Mouse (Mus musculus) brain, embryonic 14.5 days (tissue): ENCODE measurements around the gene Nmt1.

ENCODE experiments used
- CTCF ChIP-seq: fragments of 200-500 bp; IDR thresholded peaks from 2 replicates; pipeline ENCODE4 v1.5.1; 2012; ENCODE audit warnings: inconsistent platforms, mild to moderate bottlenecking, moderate library complexity, borderline replicate concordance; ENCODE audit not compliant: insufficient read depth, insufficient read length; ENCODE audit errors: extremely low read depth
- POLR2A ChIP-seq: fragments of 200-500 bp; IDR thresholded peaks from 2 replicates; pipeline ENCODE4 v1.6.1; 2012; ENCODE audit warnings: mild to moderate bottlenecking, inconsistent platforms, borderline replicate concordance; ENCODE audit not compliant: poor library complexity, insufficient read depth, insufficient read length, severe bottlenecking; ENCODE audit errors: extremely low read depth

GRCm38 (mm10) chr11:103113771-103114170, 85.8 kb downstream of the Nmt1 start:
- TF ChIP-seq POLR2A (no peak), CTCF (no peak)
